Mouse (Mus musculus) MEL (cell line): ENCODE measurements around the gene Padi2.

Source experiments
- CTCF ChIP-seq, 3 experiments: IDR thresholded peaks in 2 of 3; conservative IDR thresholded peaks in 1 of 3; 2 replicates each; pipeline ENCODE4 v1.5.1; 2011 to 2012; ENCODE audit warnings: low read length in 3 of 3, low read depth in 2 of 3, mild to moderate bottlenecking in 2 of 3, improper control_type of control experiment in 1 of 3, inconsistent platforms in 1 of 3, mixed read lengths in 1 of 3, moderate library complexity in 1 of 3; ENCODE audit not compliant: control insufficient read depth in 1 of 3, insufficient read depth in 1 of 3, poor library complexity in 1 of 3, severe bottlenecking in 1 of 3
- E2F4 ChIP-seq: IDR thresholded peaks from 2 replicates; pipeline ENCODE4 v1.6.1; 2011; ENCODE audit warnings: low read depth, low read length, improper control_type of control experiment, borderline replicate concordance
- EP300 ChIP-seq, 2 experiments: IDR thresholded peaks; 2 replicates each; pipeline ENCODE4 v1.6.1; 2011; ENCODE audit warnings: improper control_type of control experiment in 2 of 2, low read length in 2 of 2, low read depth in 1 of 2, mild to moderate bottlenecking in 1 of 2
- MAX ChIP-seq: IDR thresholded peaks from 2 replicates; pipeline ENCODE4 v1.6.1; 2011; ENCODE audit warnings: low read length, improper control_type of control experiment
- MAZ ChIP-seq: IDR thresholded peaks from 2 replicates; pipeline ENCODE4 v1.6.1; 2012; ENCODE audit warnings: low read depth, mild to moderate bottlenecking, inconsistent platforms, low read length, improper control_type of control experiment
- MXI1 ChIP-seq: IDR thresholded peaks from 2 replicates; pipeline ENCODE4 v1.6.1; 2011; ENCODE audit warnings: mild to moderate bottlenecking, low read depth, low read length, improper control_type of control experiment
- NELFE ChIP-seq: IDR thresholded peaks from 2 replicates; pipeline ENCODE4 v1.6.1; 2011; ENCODE audit warnings: low read depth, low read length, improper control_type of control experiment
- POLR2A ChIP-seq, 2 experiments: IDR thresholded peaks; 2 replicates each; pipeline ENCODE4 v1.6.1; 2011 to 2012; ENCODE audit warnings: low read length in 2 of 2, mild to moderate bottlenecking in 2 of 2, control low read depth in 1 of 2, improper control_type of control experiment in 1 of 2, low read depth in 1 of 2, moderate library complexity in 1 of 2; ENCODE audit not compliant: control insufficient read depth in 1 of 2, insufficient read depth in 1 of 2, poor library complexity in 1 of 2
- POLR2AphosphoS2 ChIP-seq: IDR thresholded peaks from 2 replicates; pipeline ENCODE4 v1.6.1; 2011; ENCODE audit warnings: low read length, improper control_type of control experiment
- TCF12 ChIP-seq: IDR thresholded peaks from 2 replicates; pipeline ENCODE4 v1.6.1; 2014; ENCODE audit warnings: low read depth, mild to moderate bottlenecking, inconsistent platforms, low read length, improper control_type of control experiment, moderate library complexity

DNA sequence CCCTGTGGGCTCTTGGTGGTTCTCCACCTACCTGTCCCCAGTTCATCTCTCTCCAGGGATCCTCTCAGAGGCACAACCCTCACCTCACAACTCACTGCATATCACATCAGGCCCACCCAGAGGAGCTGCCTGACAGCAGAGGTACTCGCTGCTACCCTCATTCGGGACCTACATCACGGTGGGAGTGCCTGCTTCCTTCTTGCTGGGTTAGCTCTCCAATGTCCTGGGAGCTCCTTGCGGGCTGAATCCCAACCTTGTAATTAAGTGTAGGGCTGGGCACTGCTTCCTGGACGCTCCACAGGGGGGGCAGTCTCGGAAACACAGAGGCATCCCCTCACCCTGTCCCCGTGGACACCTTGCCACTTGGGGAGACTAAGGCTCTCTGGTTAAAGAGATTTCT lies 35.3 kb upstream of the Padi2 start:
- TF ChIP-seq EP300 (IDR thresholded peaks at IDR 0.05; ENCODE audit: low read depth in 1 of 2, low read length in 2 of 2) (no peak), TCF12 (no peak), POLR2A (IDR thresholded peaks at IDR 0.05; ENCODE audit: control insufficient read depth in 1 of 2, insufficient read depth in 1 of 2, low read depth in 1 of 2, low read length in 2 of 2, poor library complexity in 1 of 2) (no peak), CTCF (IDR thresholded peaks at IDR 0.05 in 2 of 3, conservative IDR thresholded peaks at IDR 0.05 in 1 of 3; ENCODE audit: control insufficient read depth in 1 of 3, insufficient read depth in 1 of 3, low read depth in 2 of 3, low read length in 3 of 3, poor library complexity in 1 of 3, severe bottlenecking in 1 of 3) (no peak), NELFE (no peak), MAZ (no peak), POLR2AphosphoS2 (no peak), MXI1 (no peak), MAX (no peak), E2F4 (no peak)
